Mouse (Mus musculus): Measurements from ENCODE around the gene Gm34653. TPM values are rescaled to one million over a fixed set of nuclear protein-coding genes. Genes with fewer than 3 reads are reported as not detected.
"Not testable (repeated sequence)": the region's sequence is repeated elsewhere in the genome, so short reads cannot be mapped to it uniquely, and the experiment has no call there.

Gene Gm34653
- not detected in 2 replicates for total RNA-seq (2017)

DNA sequence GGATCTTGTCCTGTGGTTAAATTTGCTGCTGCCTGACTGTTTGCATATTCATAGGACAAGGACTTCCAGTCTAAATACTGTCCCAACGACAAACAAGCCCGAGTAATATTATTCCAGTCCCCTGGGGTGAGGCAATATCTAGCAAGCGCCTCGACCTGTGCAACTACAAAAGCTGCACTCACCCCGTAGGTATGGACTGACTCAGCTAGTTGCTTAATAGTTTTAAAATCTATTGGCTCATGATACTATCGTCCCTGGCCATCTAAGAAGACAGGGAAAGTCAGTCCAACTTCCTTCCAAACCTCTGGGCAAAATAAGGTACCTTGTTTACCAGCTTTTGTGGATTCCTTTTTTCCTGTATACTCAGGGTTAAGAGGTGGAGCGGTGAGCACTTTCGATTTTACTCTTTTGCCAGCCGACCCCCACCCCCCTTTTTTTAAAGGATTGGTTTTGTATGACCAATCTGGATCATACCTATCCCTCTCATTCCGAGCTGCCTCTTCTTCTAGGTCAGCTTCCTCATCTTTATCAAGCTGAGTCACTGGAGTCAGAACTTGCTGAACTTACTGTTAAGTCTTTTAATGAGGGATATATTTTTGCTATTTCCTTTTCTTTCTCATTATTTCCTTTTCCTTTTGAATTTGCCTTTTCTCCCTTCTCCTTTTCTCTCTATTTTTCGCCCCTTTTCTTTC is at the start of gene Gm34653:
TSS of gene Gm34653 (plus strand) at position 242 of the 692 bp plus-strand sequence.
- ATAC-seq (ENCODE audit: extremely low read depth, insufficient number of reproducible peaks, low FRiP score, poor library complexity, severe bottlenecking), result not testable (repeated sequence)

- no peak for ATAC-seq (ENCODE audit: extremely low read depth, insufficient number of reproducible peaks, low FRiP score, poor library complexity, severe bottlenecking)
Observed at GRCm38 (mm10) chr2:34783064-34784020, 49.5 kb upstream of the Gm34653 start.

- peak; percentile 86 for ATAC-seq (ENCODE audit: extremely low read depth, insufficient number of reproducible peaks, low FRiP score, poor library complexity, severe bottlenecking)
Observed at GRCm38 (mm10) chr2:34784085-34784484, 48.7 kb upstream of the Gm34653 start.

DNA sequence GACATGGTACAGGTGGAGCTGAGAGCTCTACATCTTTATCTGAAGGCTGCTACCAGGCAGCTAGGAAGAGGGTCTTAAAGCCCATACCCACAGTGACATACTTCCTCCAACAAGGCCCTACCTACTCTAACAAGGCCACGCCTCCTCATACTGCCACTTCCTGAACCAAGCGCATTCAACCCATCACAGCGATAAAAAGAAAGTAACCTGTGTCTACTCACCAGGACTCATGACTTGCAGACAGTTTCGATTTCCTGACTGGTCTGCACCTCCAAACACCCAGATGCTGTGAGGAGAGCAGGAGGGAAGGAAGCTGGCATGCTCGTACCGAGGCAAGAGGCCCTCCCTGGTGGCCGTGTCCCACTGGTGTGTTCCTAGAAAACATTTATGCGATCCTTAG is 42.5 kb upstream of the Gm34653 start:
- ATAC-seq (ENCODE audit: extremely low read depth, insufficient number of reproducible peaks, low FRiP score, poor library complexity, severe bottlenecking), result peak; percentile 93

GRCm38 (mm10) chr2:34792543-34792942 is 40.3 kb upstream of the Gm34653 start:
- not testable (repeated sequence) for ATAC-seq (ENCODE audit: extremely low read depth, insufficient number of reproducible peaks, low FRiP score, poor library complexity, severe bottlenecking)

GRCm38 (mm10) chr2:34794511-34794910 is 38.3 kb upstream of the Gm34653 start:
- ATAC-seq (ENCODE audit: extremely low read depth, insufficient number of reproducible peaks, low FRiP score, poor library complexity, severe bottlenecking), result no peak

DNA sequence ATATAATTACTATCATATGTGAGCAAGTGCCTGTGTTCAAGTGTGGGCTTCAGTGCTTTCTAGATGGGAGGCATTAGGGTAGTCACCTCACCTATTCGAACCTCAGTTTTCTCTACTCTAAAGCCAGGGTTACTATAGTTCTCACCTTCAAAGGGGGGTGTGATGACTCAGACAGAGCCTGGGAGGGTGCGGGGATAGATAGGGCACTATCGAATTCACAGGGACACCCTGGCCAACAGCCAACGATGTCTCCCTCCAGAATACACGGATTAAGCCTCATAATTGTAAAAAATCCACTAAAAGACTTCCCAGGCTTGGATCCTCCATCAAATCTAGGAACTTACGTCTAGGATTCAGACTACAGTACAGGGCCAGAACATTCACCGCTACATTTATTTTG is 37.4 kb upstream of the Gm34653 start:
- no peak for ATAC-seq (ENCODE audit: extremely low read depth, insufficient number of reproducible peaks, low FRiP score, poor library complexity, severe bottlenecking)

DNA sequence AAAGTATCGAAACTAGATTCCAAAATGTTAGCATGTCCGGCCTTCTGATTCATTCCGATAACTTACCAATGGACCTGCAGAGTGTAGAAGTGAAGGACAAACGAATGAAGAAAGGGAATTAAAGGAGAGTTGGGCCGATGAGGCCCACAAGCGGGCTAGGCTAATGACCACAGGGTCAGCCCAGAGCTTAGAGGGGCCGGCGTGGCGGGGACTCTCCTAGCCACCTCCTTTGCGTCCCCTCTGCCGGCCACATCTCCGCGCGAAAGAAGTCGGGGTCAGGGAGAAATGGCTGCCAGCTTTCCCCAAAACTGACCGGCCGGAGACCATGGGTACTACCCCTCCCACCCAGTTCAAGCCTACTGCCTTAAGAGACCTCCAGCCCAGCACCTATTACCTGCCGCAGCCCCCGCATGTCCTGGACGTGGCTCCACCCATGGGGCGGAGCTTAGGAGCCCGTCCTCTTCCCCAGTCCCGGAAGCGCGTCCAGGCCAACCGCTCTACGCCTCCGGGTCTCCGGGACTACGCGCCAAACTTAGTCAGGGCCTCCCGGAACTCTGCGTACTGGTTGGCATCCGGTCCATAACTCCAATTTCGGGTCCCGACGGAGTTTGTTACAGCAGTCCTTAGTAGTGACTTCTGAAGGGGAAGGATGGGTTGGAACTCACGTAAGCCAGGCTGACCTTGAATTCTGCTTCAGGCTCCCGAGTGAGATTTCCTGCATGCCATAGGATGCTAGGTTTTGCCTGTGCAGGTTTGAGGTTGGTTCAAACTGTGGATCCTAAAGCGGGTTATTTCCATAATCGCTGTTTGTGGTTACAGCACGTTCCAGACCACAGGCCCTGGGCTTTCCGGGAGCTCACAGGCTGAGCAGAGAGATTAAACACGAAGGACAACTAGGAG is 33.2 kb upstream of the Gm34653 start, which contains the start of gene Rabepk:
TSS of gene Rabepk (minus strand) at position 556 of the 900 bp plus-strand sequence.
- peak; percentile 57 for ATAC-seq (ENCODE audit: extremely low read depth, insufficient number of reproducible peaks, low FRiP score, poor library complexity, severe bottlenecking)

DNA sequence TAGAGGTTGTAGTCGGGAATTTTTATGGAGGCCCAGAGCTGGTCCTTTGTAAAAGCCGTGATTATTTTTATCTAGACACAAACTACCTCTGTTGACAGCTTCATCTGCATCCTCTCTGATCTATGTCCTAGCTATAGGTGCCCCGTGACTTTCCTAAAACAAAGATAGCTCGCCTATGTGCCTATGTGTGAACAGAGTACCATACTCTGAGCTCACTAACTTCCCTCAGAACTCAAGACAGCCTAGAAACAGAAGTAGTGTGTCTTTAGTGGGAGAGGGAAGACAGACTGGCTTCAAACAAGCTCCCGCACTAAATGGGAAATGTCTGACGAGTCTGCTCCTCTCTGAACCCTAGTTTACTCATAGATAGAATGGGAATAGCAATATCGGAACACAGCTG is 32.4 kb upstream of the Gm34653 start:
- no peak for ATAC-seq (ENCODE audit: extremely low read depth, insufficient number of reproducible peaks, low FRiP score, poor library complexity, severe bottlenecking)

DNA sequence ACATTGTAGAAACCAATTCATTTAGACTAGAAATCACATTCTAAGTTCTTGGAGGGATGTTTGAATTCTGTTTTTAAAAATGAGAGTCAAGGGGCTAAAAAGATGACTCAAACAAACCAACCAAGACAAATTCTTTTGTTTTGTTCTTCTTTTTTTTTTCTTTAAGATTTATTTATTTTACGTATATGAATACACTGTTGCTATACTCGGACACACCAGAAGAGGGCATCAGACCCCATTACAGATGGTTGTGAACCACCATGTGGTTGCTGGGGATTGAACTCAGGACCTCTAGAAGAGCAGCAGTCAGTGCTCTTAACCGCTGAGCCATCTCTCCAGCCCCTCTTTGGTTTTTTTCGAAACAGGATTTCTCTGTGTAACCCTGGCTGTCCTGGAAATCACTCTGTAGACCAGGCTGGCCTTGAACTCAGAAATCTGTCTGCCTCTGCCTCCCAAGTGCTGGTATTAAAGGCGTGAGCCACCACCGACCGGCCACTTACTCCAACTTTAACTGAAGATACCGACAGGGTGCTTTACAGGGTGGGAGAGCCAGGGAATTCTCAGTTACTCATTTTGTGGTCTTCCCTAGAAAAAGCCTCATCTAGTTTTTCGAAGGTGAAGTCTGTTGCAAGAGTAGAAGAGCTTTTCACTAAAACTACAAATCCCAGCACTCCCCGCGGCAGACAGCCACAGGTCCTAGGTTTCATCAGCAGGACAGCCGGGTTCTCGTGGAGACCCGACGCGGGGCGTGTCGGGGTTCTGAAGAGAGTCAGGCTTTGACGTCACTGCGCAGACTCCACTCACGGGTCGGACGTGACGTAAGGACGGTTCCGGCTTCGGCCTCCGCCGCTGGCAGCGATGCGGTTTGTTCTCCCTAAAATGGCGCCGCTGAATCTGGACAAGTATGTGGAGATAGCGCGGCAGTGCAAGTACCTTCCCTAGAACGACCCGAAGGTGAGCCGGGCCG is 31.0 kb upstream of the Gm34653 start:
- ATAC-seq (ENCODE audit: extremely low read depth, insufficient number of reproducible peaks, low FRiP score, poor library complexity, severe bottlenecking), result peak; percentile 97

DNA sequence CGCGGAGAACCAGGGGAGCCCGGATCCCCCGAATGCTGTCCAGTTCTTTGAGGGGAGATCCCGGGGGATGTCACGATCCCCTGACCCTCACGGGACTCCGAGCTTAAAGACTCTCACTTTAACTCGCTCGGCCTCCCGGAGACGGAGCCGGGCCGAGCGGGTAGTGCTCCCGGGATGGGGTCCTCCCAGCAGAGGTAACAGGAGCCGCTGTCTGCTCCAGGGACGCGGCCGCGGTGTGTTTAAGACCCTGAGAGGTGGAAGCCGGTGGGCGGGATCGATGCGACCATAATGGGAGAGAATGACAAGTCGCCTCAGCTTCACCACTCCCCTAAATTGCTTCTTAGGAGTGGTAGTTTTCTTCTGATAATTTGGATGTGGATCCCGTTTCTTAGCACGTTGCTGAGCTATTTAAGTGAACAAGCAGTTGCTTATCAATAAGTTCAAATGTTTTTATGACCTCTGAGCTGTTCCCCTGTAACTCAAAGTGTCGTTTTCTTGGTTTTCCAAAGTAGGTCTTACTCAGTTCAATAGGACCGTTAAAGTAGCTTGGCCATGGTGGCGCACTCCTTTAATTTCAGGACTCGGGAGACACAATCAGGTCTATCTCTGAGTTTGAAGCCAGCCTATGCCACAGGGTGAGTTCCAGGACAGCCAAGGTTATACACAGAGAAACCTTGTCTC is 30.1 kb upstream of the Gm34653 start:
- not testable (repeated sequence) for ATAC-seq (ENCODE audit: extremely low read depth, insufficient number of reproducible peaks, low FRiP score, poor library complexity, severe bottlenecking)

- ATAC-seq (ENCODE audit: extremely low read depth, insufficient number of reproducible peaks, low FRiP score, poor library complexity, severe bottlenecking), result no peak
Observed at GRCm38 (mm10) chr2:34803746-34804145, 29.1 kb upstream of the Gm34653 start.

DNA sequence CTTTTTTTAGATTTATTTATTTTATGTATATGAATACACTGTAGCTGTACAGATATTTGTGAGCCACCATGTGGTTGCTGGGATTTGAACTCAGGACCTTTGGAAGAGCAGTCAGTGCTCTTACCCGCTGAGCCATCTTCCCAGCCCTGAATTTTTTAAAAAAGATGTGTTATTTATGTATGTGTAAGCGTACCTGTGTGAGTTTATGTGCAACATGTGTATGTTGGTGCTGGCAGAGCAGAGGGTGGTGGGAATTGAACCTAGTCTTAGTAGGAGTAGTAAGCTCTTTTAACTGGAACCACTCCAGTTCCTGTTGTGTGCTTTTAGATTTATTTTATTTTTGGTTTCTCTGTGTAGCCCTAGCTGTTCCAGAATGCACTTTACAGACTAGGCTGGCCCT is 28.6 kb upstream of the Gm34653 start:
- no peak for ATAC-seq (ENCODE audit: extremely low read depth, insufficient number of reproducible peaks, low FRiP score, poor library complexity, severe bottlenecking)

DNA sequence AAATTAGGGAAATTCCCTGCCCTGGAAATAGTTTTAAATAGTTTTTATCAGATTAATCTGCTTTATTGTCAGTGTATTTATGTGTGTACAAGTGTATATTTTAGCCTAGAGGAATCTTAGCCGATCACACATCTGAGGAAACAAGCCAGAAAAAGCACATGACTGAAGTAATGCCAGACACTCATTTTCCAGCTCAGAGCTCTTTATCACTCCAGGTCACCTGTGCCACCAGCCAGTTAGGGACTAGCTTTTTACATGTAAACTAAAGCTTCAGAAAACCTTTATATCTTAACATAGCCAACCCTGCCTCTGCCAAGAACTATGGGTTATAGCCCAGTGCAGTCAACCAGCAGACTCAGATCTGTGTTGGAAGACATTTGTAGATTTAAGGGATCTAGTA is 28.0 kb upstream of the Gm34653 start:
- no peak for ATAC-seq (ENCODE audit: extremely low read depth, insufficient number of reproducible peaks, low FRiP score, poor library complexity, severe bottlenecking)

DNA sequence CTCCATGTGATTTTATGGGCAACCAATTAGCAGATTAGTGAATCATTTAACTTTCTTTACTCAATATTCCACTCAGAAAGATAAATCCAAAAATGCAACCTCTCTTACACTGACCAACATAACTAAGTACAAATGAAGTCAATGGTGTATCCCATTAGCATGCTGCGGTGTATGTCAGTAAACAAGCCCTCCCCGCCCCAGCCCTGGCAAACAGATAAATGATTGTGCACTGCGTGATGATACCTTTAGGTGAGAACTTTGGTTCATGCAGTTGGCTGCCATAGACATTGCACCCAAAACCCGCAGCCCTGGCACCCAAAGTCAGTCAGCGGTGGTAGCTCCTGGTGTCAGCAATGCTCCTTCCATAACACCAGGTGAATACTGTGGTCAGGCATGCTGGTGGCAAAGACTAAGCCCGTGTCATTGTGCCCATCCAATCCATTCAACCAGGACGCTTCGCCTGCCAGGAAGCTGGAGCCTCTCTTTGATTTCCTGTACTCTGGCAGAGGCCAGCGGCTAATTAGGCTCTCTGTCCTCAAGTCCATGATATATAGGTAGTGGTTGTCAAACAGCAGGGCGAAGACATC is 27.4 kb upstream of the Gm34653 start:
- no peak for ATAC-seq (ENCODE audit: extremely low read depth, insufficient number of reproducible peaks, low FRiP score, poor library complexity, severe bottlenecking)

DNA sequence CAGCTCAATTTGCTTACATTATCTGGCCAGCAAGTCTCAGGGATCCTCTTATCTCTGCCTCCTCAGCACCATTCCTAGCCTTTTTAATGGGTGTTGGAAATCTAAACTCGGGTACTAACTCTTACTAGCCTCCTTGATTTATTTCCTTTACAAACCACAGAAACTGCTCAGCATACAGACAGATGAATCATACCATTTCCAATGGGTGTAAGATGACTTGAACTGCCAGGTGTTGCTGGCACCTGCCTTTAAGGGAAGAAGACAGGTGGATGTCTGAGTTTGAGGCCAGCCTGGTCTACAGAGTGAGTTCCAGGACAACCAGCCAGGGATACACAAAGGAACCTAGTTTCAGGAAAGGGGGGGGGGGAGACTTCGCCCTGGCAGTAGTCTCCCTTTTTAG is 24.8 kb upstream of the Gm34653 start:
- no peak for ATAC-seq (ENCODE audit: extremely low read depth, insufficient number of reproducible peaks, low FRiP score, poor library complexity, severe bottlenecking)

- no peak for ATAC-seq (ENCODE audit: extremely low read depth, insufficient number of reproducible peaks, low FRiP score, poor library complexity, severe bottlenecking)
Observed at GRCm38 (mm10) chr2:34809568-34809967, 23.2 kb upstream of the Gm34653 start.

All from neutrophil, adult 5-6 weeks (primary cell).